Mouse (Mus musculus) MEL (cell line): ENCODE results near the gene Cx3cr1.

Experiments
- CHD1 ChIP-seq: IDR thresholded peaks from 2 replicates; pipeline ENCODE4 v1.6.1; 2012; ENCODE audit warnings: low read depth, mild to moderate bottlenecking, inconsistent platforms, low read length, improper control_type of control experiment
- CHD2 ChIP-seq: IDR thresholded peaks from 2 replicates; pipeline ENCODE4 v1.6.1; 2011; ENCODE audit warnings: low read length, improper control_type of control experiment
- CTCF ChIP-seq, 3 experiments: IDR thresholded peaks in 2 of 3; conservative IDR thresholded peaks in 1 of 3; 2 replicates each; pipeline ENCODE4 v1.5.1; 2011 to 2012; ENCODE audit warnings: low read length in 3 of 3, low read depth in 2 of 3, mild to moderate bottlenecking in 2 of 3, improper control_type of control experiment in 1 of 3, inconsistent platforms in 1 of 3, mixed read lengths in 1 of 3, moderate library complexity in 1 of 3; ENCODE audit not compliant: control insufficient read depth in 1 of 3, insufficient read depth in 1 of 3, poor library complexity in 1 of 3, severe bottlenecking in 1 of 3
- E2F4 ChIP-seq: IDR thresholded peaks from 2 replicates; pipeline ENCODE4 v1.6.1; 2011; ENCODE audit warnings: low read depth, low read length, improper control_type of control experiment, borderline replicate concordance
- EP300 ChIP-seq, 2 experiments: IDR thresholded peaks; 2 replicates each; pipeline ENCODE4 v1.6.1; 2011; ENCODE audit warnings: improper control_type of control experiment in 2 of 2, low read length in 2 of 2, low read depth in 1 of 2, mild to moderate bottlenecking in 1 of 2
- GABPA ChIP-seq: IDR thresholded peaks from 2 replicates; pipeline ENCODE4 v1.6.1; 2012; ENCODE audit warnings: low read depth, mild to moderate bottlenecking, inconsistent platforms, low read length, improper control_type of control experiment, moderate library complexity
- GATA1 ChIP-seq: IDR thresholded peaks from 2 replicates; pipeline ENCODE4 v1.6.1; 2011; ENCODE audit warnings: low read depth, low read length, improper control_type of control experiment
- HCFC1 ChIP-seq: IDR thresholded peaks from 2 replicates; pipeline ENCODE4 v1.6.1; 2012; ENCODE audit warnings: low read depth, mild to moderate bottlenecking, inconsistent platforms, low read length, improper control_type of control experiment, moderate library complexity
- NRF1 ChIP-seq: IDR thresholded peaks from 2 replicates; pipeline ENCODE4 v1.6.1; 2014; ENCODE audit warnings: low read depth, mild to moderate bottlenecking, inconsistent platforms, low read length, improper control_type of control experiment, moderate library complexity; ENCODE audit not compliant: poor library complexity, insufficient read depth, severe bottlenecking
- POLR2A ChIP-seq, 2 experiments: IDR thresholded peaks; 2 replicates each; pipeline ENCODE4 v1.6.1; 2011 to 2012; ENCODE audit warnings: low read length in 2 of 2, mild to moderate bottlenecking in 2 of 2, control low read depth in 1 of 2, improper control_type of control experiment in 1 of 2, low read depth in 1 of 2, moderate library complexity in 1 of 2; ENCODE audit not compliant: control insufficient read depth in 1 of 2, insufficient read depth in 1 of 2, poor library complexity in 1 of 2
- TCF12 ChIP-seq: IDR thresholded peaks from 2 replicates; pipeline ENCODE4 v1.6.1; 2014; ENCODE audit warnings: low read depth, mild to moderate bottlenecking, inconsistent platforms, low read length, improper control_type of control experiment, moderate library complexity
- ZC3H11A ChIP-seq: IDR thresholded peaks from 2 replicates; pipeline ENCODE4 v1.6.1; 2012; ENCODE audit warnings: low read depth, mild to moderate bottlenecking, inconsistent platforms, low read length, improper control_type of control experiment

GRCm38 (mm10) chr9:119926497-119926896 lies 143.2 kb downstream of the Cx3cr1 start:
- TF ChIP-seq POLR2A (IDR thresholded peaks at IDR 0.05; ENCODE audit: control insufficient read depth in 1 of 2, insufficient read depth in 1 of 2, low read depth in 1 of 2, low read length in 2 of 2, poor library complexity in 1 of 2), result no peak
- TF ChIP-seq GATA1, result no peak
- TF ChIP-seq E2F4, result no peak
- no peak for TF ChIP-seq CTCF (IDR thresholded peaks at IDR 0.05 in 2 of 3, conservative IDR thresholded peaks at IDR 0.05 in 1 of 3; ENCODE audit: control insufficient read depth in 1 of 3, insufficient read depth in 1 of 3, low read depth in 2 of 3, low read length in 3 of 3, poor library complexity in 1 of 3, severe bottlenecking in 1 of 3)
- TF ChIP-seq HCFC1, result no peak
- TF ChIP-seq ZC3H11A, result no peak
- no peak for TF ChIP-seq NRF1
- TF ChIP-seq CHD1, result no peak
- TF ChIP-seq EP300 (IDR thresholded peaks at IDR 0.05; ENCODE audit: low read depth in 1 of 2, low read length in 2 of 2), result no peak
- no peak for TF ChIP-seq TCF12
- no peak for TF ChIP-seq CHD2
- TF ChIP-seq GABPA, result no peak
